Mouse (Mus musculus): Measurements from ENCODE around the gene Gprin2.

DNA sequence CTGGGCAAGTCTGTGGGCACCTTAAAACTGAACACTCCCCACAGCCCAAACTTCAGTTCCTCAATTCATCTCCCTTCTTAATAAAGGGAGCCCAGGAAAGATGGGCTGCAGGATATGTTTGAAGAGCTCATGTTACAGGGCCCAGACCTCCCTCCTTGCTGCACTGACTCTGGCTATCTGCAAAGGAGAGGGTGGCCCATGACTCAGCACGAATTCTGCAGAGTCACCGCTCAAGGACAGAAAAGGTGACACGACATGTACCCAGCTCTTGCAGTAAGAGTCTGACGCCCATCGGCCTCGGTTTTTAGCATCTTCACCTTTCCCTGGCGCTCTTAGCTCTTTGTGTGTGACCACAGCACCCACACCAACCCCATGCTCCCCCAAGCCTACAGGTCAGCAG is 11.1 kb downstream of the Gprin2 start:
- TF ChIP-seq GATA1 (IDR thresholded peaks at IDR 0.05; ENCODE audit: low read length), result no peak
- no peak for TF ChIP-seq TAL1 (IDR thresholded peaks at IDR 0.05; ENCODE audit: low read length)

Data from erythroblast, embryonic 14.5 days (primary cell).